Mouse (Mus musculus) spleen, postnatal 14 days (tissue): ENCODE measurements around the gene Slc17a8.
"Not testable (repeated sequence)": the region's sequence is repeated elsewhere in the genome, so short reads cannot be mapped to it uniquely, and the experiment has no call there.

Source experiments
- DNase-seq, 2 experiments: peaks; one replicate each; pipeline ENCODE4 v3.0.0; 2021 to 2022; ENCODE audit warnings: low spot score in 2 of 2

The Slc17a8 gene

DNA sequence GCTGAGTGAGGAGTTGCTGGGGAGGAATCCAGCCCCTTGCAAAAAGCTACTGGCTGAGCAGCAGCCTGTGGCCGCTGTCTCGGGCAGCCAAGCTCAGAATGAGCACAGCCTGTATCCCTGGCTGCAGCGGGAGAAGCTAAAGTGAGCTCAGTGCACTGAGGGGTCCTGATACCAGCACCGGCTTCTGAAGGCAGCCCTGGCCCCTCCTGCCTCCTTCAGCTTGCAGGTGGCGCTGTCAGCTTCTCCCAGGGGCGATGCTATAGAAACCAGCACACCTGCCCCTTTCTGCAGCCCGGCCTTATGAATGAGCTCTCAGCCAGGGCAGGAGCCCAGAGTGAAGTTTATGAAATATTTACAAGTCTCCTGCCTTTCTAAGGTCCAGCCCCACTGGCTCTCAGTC is at the start of gene Slc17a8:
Slc17a8 (minus strand) TSS at position 125 of the 400 bp plus-strand sequence.
- DNase-seq = no peak

DNA sequence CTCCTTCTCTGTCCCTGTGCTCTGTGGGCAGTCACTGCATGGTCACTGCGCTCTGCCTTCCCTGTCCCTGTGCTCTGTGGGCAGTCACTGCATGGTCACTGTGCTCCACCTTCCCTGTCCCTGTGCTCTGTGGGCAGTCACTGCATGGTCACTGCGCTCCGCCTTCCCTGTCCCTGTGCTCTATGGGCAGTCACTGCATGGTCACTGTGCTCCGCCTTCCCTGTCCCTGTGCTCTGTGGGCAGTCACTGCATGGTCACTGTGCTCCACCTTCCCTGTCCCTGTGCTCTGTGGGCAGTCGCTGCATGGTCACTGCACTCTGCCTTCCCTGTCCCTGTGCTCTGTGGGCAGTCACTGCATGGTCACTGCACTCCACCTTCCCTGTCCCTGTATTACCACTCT is 49.3 kb upstream of the Slc17a8 start:
- not testable (repeated sequence) for DNase-seq

DNA sequence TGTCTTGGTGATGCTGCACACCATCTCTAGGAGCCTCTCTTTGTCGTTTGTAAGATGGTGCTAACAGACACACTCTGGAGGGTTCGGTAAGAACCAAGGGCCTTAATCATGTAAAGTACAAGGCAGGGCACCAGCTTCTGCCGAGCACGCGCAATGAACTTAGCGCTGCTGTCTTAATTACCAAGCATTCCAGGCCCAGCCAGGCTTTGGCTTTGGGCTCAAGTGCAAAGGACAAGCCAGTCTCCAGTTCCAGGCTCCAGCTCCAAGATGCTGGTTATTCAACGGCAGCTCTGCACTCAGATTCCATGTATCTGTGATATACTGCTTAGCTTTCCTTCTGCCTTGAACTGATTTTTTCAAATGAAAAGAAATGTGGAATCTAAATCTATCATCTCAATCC is 46.5 kb upstream of the Slc17a8 start:
- DNase-seq = no peak

DNA sequence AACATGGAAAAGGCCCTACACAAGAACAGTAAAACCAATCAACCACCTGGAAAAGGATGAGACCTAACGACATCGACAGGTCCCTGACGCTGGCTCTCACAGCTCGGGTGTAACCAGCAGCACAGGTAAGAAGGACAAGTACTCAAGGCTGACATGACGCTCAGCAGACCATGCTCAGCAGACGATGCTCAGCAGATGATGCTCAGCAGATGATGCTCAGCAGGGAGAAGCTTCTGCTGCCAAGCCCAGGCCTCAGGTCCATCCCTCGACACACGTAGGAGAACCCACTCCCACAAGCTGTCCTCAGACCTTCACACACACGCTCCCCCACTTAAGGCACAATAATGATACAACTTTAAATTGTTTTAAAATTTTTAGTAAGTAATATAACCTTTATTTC is 44.6 kb upstream of the Slc17a8 start:
- DNase-seq = no peak

DNA sequence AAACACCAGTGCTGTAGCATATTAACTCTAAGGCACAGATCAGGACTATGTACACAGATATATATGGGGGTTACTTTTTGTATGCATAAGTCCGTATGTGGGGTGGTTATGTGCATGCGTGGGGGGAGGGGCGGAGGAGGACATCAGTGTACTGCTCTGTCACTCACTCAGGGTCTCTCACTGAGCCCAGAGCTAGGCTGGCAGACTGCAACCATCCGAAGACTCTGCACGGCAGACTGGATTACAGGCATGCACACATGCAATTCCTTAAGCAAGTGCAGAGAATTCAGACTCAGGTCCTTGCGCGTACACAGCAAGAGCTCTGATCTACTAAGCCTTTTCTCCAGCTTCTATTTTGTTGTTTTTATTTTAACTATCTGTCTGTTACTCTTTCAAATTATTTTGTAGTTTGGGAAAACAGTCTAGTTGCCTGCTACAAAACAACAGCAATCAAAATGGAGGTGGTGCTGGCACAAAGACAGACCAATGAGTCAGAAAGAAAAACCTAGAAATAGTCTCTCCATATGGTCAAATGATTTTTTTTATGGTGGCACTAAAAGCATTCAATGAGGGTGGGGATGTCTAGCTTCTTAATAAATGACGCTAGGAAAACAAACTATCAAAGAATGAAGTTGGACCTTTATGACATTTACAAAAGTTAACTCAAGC is 44.1 kb upstream of the Slc17a8 start:
- no peak for DNase-seq

DNA sequence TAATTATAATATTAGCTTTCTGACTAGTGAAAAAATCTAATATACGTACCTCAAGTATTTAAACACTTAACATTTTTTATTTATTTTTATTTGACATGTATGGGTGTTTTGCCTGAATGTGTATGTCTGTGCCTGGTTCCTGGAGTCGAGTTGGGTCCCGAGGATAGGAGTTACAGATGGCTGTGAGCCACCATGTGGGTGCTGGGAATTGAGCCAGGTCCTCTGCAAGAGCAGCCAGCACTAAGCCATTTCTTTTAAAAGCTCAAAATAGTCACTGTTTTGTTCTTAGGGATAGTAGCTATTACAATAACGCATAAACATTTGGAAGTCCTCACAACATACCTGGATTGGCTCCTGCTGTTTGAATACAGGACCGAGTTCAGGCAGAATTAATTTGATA is 35.3 kb upstream of the Slc17a8 start:
- no peak for DNase-seq

DNA sequence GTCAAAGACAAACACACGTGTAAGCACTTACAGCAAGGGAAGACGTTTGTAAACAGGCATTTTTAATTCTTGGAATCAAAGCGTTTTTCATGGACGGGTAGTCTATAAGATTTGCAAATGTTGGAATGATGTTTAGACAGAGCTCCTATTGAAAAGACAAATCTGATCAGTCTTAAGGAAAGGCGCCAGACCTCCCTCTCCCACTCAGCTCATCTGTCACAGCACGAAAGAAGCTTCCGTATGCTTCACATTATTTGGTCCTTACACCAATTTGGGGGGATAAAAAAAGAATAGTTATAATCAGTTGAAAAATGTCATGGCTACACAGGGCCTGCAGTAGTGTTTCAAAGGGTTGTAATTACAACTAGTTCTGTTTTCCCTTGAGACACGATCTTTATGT is 31.9 kb upstream of the Slc17a8 start:
- no peak for DNase-seq

DNA sequence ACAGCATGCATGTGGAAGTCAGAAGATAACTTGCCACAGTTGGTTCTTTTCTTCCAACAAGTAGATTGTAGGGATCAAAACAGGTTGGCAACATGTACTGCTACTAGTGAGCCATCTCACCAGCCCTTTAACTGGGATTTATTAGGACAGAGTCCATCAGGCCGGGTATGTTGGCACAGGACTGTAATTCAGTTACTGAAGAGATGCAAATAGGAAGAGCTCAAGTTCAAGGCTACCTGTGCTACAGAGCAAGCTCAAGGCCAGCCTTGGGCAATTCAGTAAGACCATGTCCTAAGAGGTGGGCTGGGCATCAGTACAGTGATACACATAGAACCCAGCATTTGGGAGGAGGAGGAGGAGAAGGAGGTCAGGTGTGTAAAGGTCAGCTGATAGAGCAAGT is 30.6 kb upstream of the Slc17a8 start:
- DNase-seq = no peak

DNA sequence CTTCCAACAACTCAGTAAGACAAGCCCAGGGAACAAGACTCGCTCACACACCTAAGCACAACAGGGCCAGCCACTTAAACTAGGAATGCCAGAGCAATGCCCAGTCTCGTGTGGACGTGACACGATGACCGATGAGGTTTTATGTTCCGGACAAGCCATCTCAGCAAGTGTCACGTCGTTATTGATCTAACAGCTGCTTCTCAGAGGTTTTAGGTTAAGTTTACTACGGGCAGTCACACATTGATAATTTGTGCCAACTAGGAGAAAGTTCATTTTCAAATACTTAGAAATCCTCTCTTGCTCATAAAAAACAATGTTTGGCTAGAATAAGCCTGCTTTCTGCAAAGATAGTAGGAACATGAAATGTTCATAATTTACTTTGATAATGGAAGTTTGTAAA is 25.9 kb upstream of the Slc17a8 start:
- no peak for DNase-seq

DNA sequence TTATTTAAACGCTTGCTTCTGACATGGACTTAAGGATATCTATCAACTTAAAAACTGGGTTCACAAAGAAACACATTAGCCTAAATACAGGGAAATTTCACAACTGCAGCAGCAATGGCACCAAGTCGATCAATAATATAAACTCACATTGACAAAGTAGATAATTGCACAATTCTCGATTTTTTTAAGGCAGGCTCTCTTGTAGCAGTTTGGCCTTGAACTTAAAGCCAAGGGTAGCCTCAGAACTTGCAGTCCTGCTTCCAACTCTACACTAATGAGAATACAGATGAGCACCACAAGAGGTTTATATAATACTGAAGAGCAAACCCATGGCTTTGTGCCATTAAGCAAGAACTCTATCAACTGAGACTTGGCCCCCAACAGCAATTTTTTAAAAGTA is 15.9 kb upstream of the Slc17a8 start:
- DNase-seq = no peak

DNA sequence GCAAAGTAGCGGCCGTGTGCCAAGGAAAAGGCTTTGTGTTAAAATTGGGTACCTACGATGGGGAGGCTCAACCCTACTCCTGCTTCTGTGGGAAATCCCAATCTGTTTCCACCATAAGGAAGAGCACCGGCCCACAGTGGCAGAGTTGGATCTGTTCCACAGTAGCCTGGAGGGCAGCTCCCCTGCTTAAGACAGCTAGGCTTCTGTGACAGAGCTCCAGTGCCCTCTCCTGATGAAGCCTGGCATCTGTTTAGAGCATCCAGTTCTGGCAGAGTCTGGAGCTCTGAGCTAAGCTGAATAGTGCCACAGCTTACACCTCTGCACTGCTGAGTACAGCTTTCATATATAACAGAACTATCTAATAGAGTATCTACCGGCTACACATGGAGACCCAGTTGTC is 14.0 kb upstream of the Slc17a8 start:
- DNase-seq = no peak

DNA sequence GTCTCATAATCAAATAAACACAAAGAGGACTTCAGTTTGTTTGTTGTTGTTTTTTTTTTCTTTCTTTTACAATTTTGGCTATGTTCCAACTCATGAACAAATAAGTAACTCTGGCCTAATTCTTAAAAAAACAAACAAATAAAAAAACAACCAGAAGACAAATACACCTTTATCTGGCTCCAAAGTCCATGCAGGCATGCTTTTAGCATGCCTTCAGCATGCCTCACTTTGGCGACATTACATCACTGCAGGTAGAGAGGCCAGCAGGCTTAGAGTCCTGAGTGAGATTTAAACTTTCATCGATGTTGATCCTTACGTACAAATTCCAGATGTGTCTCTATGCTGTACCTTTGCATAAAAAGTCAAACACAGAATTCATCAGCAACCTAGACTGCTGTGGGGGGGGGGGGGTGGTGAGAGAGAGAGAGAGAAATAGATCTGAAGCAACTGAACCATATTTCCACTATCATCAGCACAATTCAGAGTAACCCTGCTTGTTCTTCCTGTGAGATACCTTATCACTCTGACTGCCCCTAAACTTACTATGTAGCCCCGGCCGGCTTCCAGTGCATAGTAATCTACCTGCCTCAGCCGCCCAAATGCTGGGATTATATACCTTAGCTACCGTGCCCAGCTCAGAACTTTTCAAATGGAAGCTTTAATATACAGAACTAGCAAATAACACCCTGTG is 12.8 kb upstream of the Slc17a8 start:
- DNase-seq = no peak

DNA sequence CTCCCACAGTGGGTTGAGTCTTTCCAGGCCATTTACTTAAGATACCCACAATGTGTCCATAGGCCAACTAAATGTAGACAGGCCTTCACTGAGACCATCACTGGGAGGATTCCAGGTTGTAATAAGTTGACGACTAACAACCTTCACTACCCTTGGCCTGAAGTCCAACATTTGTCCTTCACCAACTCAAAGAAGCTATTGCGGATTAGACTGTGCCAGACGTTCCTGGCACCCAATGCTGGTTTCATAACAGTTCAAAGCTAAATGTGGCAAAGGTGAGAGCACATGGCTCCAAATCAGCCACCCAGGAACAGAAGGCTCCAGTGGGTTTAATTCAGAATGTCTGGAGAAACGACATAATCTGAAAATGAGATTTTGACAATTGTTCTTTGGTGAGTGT is 12.1 kb upstream of the Slc17a8 start:
- no peak for DNase-seq

DNA sequence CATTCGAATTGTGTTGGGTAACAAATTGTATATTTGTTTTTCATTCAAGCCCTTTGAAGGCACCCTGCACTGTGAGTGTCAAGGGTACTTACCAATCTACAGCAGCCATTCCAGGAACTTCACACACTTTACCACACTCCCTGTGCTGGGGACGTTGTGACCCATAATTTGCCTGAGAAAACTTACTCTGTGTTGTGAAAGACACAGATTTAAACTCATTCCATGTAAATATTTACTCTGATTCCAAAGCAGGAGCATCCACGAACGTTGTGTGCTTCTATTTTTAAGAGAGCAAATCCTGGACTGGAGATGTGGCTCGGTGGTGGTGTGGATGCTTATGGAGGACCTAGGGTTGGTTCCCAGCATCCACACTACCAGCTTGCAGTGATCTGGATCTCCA is 10.8 kb upstream of the Slc17a8 start:
- DNase-seq = no peak

DNA sequence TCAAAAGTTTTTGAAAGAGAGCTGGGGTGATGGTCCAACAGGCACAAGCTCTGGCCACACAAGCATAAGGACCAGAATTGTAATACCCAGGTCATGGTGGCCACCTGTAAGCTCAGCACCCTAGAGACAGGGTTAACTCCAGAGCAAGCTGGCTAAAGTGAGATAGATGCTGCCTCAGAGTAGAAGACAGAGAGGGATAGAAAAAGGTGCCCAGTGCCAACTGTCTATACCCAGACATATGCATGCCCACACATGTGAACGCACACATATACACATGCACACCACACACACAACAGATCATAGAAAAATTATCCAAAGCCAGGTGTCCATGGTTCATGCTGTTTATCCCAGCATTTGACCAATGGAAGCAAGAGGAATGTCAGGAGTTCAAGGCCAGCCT is 9.5 kb upstream of the Slc17a8 start:
- no peak for DNase-seq

DNA sequence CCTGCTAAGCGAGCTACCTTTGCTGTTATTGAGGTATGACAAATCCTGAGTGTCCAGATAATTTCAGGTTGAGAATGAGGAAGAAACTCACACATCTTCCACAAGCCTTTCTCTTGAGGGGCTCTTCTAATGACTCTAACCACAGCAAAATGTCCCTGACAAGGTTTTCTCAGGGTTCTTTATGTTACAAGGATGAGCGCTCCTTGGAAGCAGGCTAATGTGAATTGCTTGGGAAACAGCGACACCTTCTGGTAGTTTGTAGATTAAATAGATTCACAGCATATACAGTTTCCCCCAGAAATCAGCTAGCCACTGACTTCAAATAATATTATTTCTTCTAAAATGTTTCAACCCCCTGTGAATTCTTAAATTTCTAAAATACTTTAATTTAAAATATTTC is 9.0 kb upstream of the Slc17a8 start:
- DNase-seq = no peak

DNA sequence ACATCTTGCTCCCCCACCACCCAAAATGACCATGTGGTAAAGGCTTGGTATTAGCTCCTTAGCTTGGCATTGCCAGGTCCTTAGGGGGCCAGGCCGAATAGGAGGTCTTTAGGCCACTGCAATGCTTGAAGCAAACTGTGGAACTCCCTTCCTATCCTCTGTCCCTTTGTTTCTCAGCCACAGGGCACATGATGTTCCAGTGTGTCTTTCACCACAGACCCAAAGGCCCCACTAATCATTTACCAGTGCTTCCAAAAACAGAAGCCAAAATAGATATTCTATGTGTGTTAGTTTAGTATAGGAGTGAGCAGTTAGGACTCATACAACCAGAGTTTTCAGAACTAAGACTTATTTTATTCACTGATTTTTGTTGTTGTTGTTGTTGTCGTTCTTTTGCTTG is 5.7 kb upstream of the Slc17a8 start:
- no peak for DNase-seq

DNA sequence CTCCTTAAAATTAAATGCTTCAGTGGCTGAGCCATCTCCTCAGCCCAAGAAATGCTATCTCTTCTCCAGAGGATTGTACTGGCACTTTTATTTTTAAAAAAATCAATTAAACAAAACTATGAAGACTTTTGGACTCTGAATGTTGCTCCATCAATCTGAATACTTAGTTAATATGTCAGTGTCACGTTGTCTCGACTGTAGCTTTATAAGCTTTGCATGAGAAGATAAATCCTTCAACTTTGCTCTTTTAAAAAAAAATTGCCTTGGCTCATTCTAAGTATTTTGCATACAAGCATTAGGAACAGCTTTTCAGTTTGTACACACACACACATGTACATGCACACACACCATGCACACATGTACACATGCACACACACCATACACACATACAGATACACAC is 3.1 kb upstream of the Slc17a8 start:
- DNase-seq = no peak

DNA sequence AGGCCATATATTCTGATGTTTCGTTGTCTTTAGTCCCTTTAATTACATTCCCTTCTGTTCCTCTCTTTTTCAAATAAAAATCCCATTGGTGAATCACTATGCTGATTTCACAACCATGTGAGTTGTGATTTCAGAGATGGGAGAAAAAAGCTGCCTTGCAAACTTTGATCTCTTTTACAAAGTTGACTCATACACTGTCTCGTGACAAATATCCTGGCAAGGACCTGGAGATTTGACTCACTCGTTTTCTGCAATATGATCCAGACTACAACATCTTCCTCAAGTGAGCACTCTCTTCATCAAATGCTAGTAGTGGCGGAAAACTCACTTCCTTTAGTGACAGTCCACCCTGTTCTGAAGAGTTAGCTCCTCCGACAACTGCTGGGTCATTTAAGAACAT is 21.7 kb downstream of the Slc17a8 start:
- no peak for DNase-seq

DNA sequence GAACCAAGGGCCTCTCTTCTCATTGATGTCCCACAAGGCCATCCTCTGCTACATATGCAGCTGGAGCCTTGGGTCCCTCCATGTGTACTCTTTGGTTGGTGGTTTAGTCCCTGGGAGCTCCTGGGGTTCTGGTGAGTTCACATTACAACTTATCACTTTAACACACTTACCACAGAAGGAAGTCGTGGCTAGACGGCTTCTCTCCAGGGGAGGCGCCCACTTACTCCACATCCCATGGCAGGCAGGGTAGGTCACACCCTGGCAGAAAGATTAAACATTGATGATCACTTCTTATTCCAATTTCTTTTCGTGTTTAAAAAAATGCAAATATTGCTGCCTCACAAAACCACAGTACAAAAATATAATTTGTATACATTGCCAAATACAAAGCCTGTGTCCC is 23.8 kb downstream of the Slc17a8 start:
- no peak for DNase-seq

DNA sequence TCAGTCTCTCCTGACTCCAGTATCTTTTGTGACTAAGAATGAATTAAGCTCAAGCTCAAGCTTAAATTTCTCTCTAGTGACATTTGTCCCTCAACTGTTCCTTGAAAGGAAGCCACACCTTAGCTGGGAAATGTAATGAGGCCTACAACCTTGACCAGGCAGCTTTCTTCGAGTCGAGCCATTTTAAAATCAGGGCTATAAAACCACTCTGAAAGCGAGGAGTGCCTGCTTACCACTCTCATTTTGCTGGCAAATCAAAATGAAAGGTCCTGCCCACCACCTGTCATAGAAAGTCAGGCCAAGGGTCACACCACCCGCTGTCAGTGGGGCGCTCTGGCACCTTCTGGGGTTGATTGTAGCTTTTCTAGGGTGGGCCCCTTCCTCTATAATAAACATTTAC is 25.1 kb downstream of the Slc17a8 start:
- DNase-seq = no peak

DNA sequence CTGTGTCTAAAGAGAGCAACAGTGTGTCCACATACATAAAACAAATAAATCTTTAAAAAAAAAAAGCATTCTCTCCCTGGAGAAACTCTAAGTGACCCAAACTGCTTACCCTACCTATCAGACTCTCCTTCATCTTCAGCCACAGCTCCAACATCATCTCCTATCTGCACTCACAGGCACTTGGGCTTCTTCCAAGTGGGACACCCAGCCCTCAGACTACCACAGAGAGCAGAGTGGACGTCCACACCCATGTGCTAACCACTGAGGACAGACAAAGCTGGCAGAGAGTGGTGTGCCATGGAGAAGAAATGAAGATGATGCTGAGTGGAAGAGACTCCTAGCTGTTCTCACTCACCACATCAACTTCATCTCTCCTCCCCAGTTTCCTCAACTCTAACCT is 25.5 kb downstream of the Slc17a8 start:
- no peak for DNase-seq

DNA sequence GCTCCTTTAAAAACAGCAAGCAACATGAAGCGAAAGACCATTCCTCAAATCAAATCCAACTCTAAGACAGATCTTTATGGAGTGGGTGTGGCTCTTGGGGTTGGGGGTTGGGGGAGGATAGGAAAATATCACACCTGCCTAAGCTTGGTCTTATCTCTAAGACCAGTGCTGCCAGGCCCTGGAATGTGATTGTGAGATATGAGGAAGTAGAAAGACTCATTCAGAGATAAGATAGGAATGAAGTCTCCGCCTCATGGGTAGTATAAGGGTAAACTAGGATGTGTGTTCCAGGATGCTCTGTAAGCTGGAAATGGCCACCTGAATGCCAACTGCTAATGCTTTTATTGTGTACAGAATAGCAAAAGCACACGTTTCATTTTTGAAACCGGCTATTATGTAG is 26.7 kb downstream of the Slc17a8 start:
- no peak for DNase-seq

DNA sequence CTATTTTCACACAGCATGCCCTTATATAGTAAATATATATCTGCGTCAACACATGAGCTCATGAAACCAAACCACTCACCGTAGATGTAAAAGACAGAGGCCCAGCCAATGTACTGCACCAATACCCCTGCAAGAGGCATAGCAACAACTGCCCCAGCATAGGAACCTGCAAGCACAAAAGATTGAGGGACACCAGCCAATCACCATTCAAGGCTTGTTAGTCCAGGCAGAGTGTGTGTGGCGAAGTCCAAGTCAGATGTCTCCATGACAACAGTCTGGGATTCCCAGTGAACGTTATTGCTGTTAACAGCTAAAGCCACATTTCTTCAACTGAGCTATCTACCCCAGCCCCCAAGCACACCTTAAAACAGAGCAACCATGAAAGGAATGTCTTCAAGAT is 28.3 kb downstream of the Slc17a8 start:
- DNase-seq = no peak
